Mouse (Mus musculus): Measurements from ENCODE around the gene Pck2. TPM values are rescaled to one million over a fixed set of nuclear protein-coding genes. Genes with fewer than 3 reads are reported as not detected.

The Pck2 gene
- polyA plus RNA-seq, 1 experiment from 2014 or later, result 25.1 TPM

GRCm38 (mm10) chr14:55559799-55560201 is 19.7 kb downstream of the Pck2 start, which contains the start of gene Dcaf11:
TSS of gene Dcaf11 (plus strand) at chr14:55560006.
- Histone ChIP-seq H3K4me3 (peak within 1 kb of the TSS; percentile 58), H3K4me2 (replicated peaks) (peak within 1 kb of the TSS; percentile 68), H3K9me3 (no peaks in the 10 kb centered on the region), H3K27ac (replicated peaks) (peak within 1 kb of the TSS; percentile 98), H3K36me3 (peaks cover 14% of the 10 kb centered on the region), H3K4me1 (peaks cover 21% of the 10 kb centered on the region), H3K27me3 (no peaks in the 10 kb centered on the region), H3K9ac (replicated peaks) (peak within 1 kb of the TSS; percentile 85)
- ATAC-seq (replicated peaks), result peak; percentile 81
- under 1% methylated on average over 27 of the region's 27 CpGs for WGBS

GRCm38 (mm10) chr14:55560202-55561073 is 20.4 kb downstream of the Pck2 start, which contains the start of gene A730061H03Rik:
TSS of gene A730061H03Rik (minus strand) at chr14:55560406.
- Histone ChIP-seq H3K27me3 (no peaks in the 10 kb centered on the region), H3K9me3 (no peaks in the 10 kb centered on the region), H3K9ac (replicated peaks) (peak within 1 kb of the TSS; percentile 85), H3K27ac (replicated peaks) (peak within 1 kb of the TSS; percentile 98), H3K36me3 (peaks cover 21% of the 10 kb centered on the region), H3K4me1 (peaks cover 21% of the 10 kb centered on the region), H3K4me3 (peak within 1 kb of the TSS; percentile 58), H3K4me2 (replicated peaks) (peak within 1 kb of the TSS; percentile 68)
- peak; percentile 98 for ATAC-seq (replicated peaks)
- under 1% methylated on average over 51 of the region's 51 CpGs for WGBS

GRCm38 (mm10) chr14:55561860-55562259 is 21.8 kb downstream of the Pck2 start:
- Histone ChIP-seq H3K9me3 (no peaks in the 10 kb centered on the region), H3K27me3 (no peaks in the 10 kb centered on the region), H3K27ac (replicated peaks) (no peak overlapping the region), H3K36me3 (peaks cover 35% of the 10 kb centered on the region), H3K9ac (replicated peaks) (no peak overlapping the region), H3K4me1 (peaks cover 21% of the 10 kb centered on the region), H3K4me2 (replicated peaks) (no peak overlapping the region), H3K4me3 (no peak overlapping the region)
- 89% methylated on average over 10 of the region's 10 CpGs for WGBS
- ATAC-seq (replicated peaks), result no peak

GRCm38 (mm10) chr14:55563249-55563648 is 23.2 kb downstream of the Pck2 start:
- H3K4me3 ChIP-seq, result no peak overlapping the region

GRCm38 (mm10) chr14:55565748-55566147 is 25.7 kb downstream of the Pck2 start:
- H3K4me1 ChIP-seq, result peaks cover 14% of the 10 kb centered on the region
- ATAC-seq (replicated peaks), result no peak

More at GRCm38 (mm10) chr14:55563249-55563648, 23.2 kb downstream of the Pck2 start:
- Histone ChIP-seq H3K27ac (replicated peaks) (no peak overlapping the region), H3K9ac (replicated peaks) (no peak overlapping the region), H3K36me3 (peaks cover 48% of the 10 kb centered on the region), H3K4me2 (replicated peaks) (no peak overlapping the region), H3K9me3 (no peaks in the 10 kb centered on the region), H3K27me3 (no peaks in the 10 kb centered on the region), H3K4me1 (peaks cover 21% of the 10 kb centered on the region)
- no peak for ATAC-seq (replicated peaks)
- WGBS, result 93% methylated on average over 11 of the region's 11 CpGs

GRCm38 (mm10) chr14:55567496-55567895 is 27.4 kb downstream of the Pck2 start:
- H3K9ac ChIP-seq (replicated peaks), result no peak overlapping the region
- H3K9me3 ChIP-seq, result no peaks in the 10 kb centered on the region
- 91% methylated on average over 3 of the region's 3 CpGs for WGBS
- H3K27me3 ChIP-seq, result no peaks in the 10 kb centered on the region
- no peak overlapping the region for H3K4me3 ChIP-seq
- no peak overlapping the region for H3K27ac ChIP-seq (replicated peaks)
- no peaks in the 10 kb centered on the region for H3K4me1 ChIP-seq
- no peak overlapping the region for H3K4me2 ChIP-seq (replicated peaks)
- no peak for ATAC-seq (replicated peaks)
- peaks cover 61% of the 10 kb centered on the region for H3K36me3 ChIP-seq

More at GRCm38 (mm10) chr14:55565748-55566147, 25.7 kb downstream of the Pck2 start:
- Histone ChIP-seq H3K4me2 (replicated peaks) (no peak overlapping the region), H3K9me3 (no peaks in the 10 kb centered on the region), H3K27me3 (no peaks in the 10 kb centered on the region), H3K36me3 (peaks cover 61% of the 10 kb centered on the region), H3K27ac (replicated peaks) (no peak overlapping the region), H3K9ac (replicated peaks) (no peak overlapping the region), H3K4me3 (no peak overlapping the region)
- WGBS, result 79% methylated on average over 3 of the region's 3 CpGs

- Histone ChIP-seq H3K9me3 (no peaks in the 10 kb centered on the region), H3K4me3 (no peak overlapping the region), H3K27ac (replicated peaks) (no peak overlapping the region), H3K9ac (replicated peaks) (no peak overlapping the region), H3K4me1 (no peaks in the 10 kb centered on the region), H3K36me3 (peaks cover 39% of the 10 kb centered on the region), H3K27me3 (no peaks in the 10 kb centered on the region), H3K4me2 (replicated peaks) (no peak overlapping the region)
- 90% methylated on average over 2 of the region's 2 CpGs for WGBS
- no peak for ATAC-seq (replicated peaks)
Observed at GRCm38 (mm10) chr14:55570588-55570987, 30.5 kb downstream of the Pck2 start.

- Histone ChIP-seq H3K9me3 (no peaks in the 10 kb centered on the region), H3K4me1 (no peaks in the 10 kb centered on the region), H3K36me3 (peaks cover 28% of the 10 kb centered on the region), H3K27me3 (no peaks in the 10 kb centered on the region), H3K27ac (replicated peaks) (no peak overlapping the region), H3K4me3 (no peak overlapping the region), H3K4me2 (replicated peaks) (no peak overlapping the region), H3K9ac (replicated peaks) (no peak overlapping the region)
- no peak for ATAC-seq (replicated peaks)
Observed at GRCm38 (mm10) chr14:55571760-55572159, 31.7 kb downstream of the Pck2 start.

GRCm38 (mm10) chr14:55575302-55575701 is 35.2 kb downstream of the Pck2 start, which contains the start of gene Fitm1:
TSS of gene Fitm1 (plus strand) at chr14:55575617.
- Histone ChIP-seq H3K4me1 (peaks cover 12% of the 10 kb centered on the region), H3K36me3 (peaks cover 3% of the 10 kb centered on the region; the same call in 1 of the 2 replicates), H3K27me3 (no peaks in the 10 kb centered on the region), H3K4me2 (replicated peaks) (no peak within 1 kb of the TSS), H3K9me3 (no peaks in the 10 kb centered on the region), H3K4me3 (no peak within 1 kb of the TSS), H3K9ac (replicated peaks) (no peak within 1 kb of the TSS), H3K27ac (replicated peaks) (no peak within 1 kb of the TSS)
- ATAC-seq (replicated peaks), result no peak
- WGBS, result 69% methylated on average over 8 of the region's 8 CpGs

GRCm38 (mm10) chr14:55575711-55576110 is 35.6 kb downstream of the Pck2 start:
- ATAC-seq (replicated peaks), result no peak
- Histone ChIP-seq H3K36me3 (0 out of 2 replicates have a peak, but pooled peaks cover 4% of the 10 kb centered on the region), H3K9me3 (no peaks in the 10 kb centered on the region), H3K4me1 (peaks cover 12% of the 10 kb centered on the region), H3K27me3 (no peaks in the 10 kb centered on the region), H3K27ac (replicated peaks) (no peak overlapping the region), H3K4me3 (no peak overlapping the region), H3K9ac (replicated peaks) (no peak overlapping the region), H3K4me2 (replicated peaks) (no peak overlapping the region)
- WGBS, result 80% methylated on average over 13 of the region's 13 CpGs

GRCm38 (mm10) chr14:55576376-55576775 is 36.3 kb downstream of the Pck2 start:
- no peak overlapping the region for H3K27ac ChIP-seq (replicated peaks)
- H3K4me1 ChIP-seq, result peaks cover 12% of the 10 kb centered on the region
- no peak for ATAC-seq (replicated peaks)
- WGBS, result 75% methylated on average over 16 of the region's 16 CpGs
- no peaks in the 10 kb centered on the region for H3K27me3 ChIP-seq
- no peak overlapping the region for H3K9ac ChIP-seq (replicated peaks)
- no peaks in the 10 kb centered on the region for H3K9me3 ChIP-seq
- H3K4me2 ChIP-seq (replicated peaks), result no peak overlapping the region
- no peak overlapping the region for H3K4me3 ChIP-seq
- H3K36me3 ChIP-seq, result 0 out of 2 replicates have a peak, but pooled peaks cover 8% of the 10 kb centered on the region

GRCm38 (mm10) chr14:55577871-55578667 is 38.0 kb downstream of the Pck2 start, which contains the start of gene Psme1:
TSS of gene Psme1 (plus strand) at chr14:55578123.
- Histone ChIP-seq H3K4me3 (peak within 1 kb of the TSS; percentile 73), H3K4me1 (peaks cover 12% of the 10 kb centered on the region), H3K27ac (replicated peaks) (peak within 1 kb of the TSS; percentile 92), H3K36me3 (0 out of 2 replicates have a peak, but pooled peaks cover 8% of the 10 kb centered on the region), H3K9me3 (no peaks in the 10 kb centered on the region), H3K4me2 (replicated peaks) (peak within 1 kb of the TSS; percentile 69), H3K27me3 (no peaks in the 10 kb centered on the region), H3K9ac (replicated peaks) (peak within 1 kb of the TSS; percentile 92)
- under 1% methylated on average over 32 of the region's 32 CpGs for WGBS
- peak; percentile 95 for ATAC-seq (replicated peaks)

Data from forebrain, embryonic 15.5 days (tissue).